In the genomic region with DNA sequence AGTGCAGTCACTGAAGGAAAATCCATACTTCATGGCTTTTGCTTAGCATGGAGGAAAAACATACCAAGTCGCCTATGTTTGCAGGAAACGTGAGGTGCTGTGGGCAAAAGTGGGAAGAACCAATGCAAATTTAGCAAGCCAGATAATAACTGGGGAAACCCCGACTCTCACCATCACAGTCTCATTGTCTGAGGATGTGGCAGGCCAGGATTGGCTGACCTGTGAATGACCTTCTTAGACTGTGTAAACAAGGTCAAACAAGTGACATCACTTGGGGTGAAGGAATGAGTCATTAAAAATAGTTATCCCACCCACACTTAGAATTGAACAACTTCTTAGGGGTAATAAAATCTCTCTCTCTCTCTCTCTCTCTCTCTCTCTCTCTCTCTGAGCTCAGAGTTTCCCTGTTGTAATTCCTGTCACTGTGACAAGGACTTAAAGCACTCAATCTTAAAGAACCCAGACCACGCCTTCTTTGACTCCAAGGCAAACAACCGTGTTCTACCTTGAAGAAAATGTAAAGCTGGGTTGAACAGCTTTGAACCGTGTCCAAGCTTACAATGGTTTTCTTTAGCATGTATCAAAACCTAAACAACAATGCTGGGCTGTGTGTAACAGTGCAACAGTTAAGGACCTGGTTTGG, we compare ENCODE assay signal across 9 mouse cellular contexts.
A peak's percentile ranks its signal among the peaks of the same experiment; 100 is the strongest.
DNase-seq lines count a peak whose midpoint lies in the region; ATAC-seq and TF ChIP-seq lines count a peak whose summit lies in the region.
"Had no signal": no experiment of that assay in that cellular context is flagged by ENCODE, and none has a peak within 500 bp of the region (broad histone marks: within the 10 kb centered on the region; RNA-seq: fewer than 3 reads in every experiment).

No protein-coding gene starts in this region.

- no peak overlapping the region for H3K4me3 ChIP-seq in spleen, adult 2 months (ENCODE audit: extremely low read depth, insufficient read depth, insufficient read length)
- H3K4me3 ChIP-seq in midbrain, embryonic 11.5 days (ENCODE audit: low read depth, low read length) = no peak overlapping the region

- ATAC-seq in midbrain, embryonic 11.5 days (ENCODE audit: low FRiP score) = no peak
- no peak for ATAC-seq in frontal cortex, adult (ENCODE audit: low TSS enrichment)

- peak; percentile 15 to 69 for DNase-seq in spleen, adult 2 months (ENCODE audit: low read depth in 1 of 2, low spot score in 2 of 2)
- DNase-seq in spleen, postnatal 14 days (ENCODE audit: low spot score in 2 of 2) = no peak
- DNase-seq in adrenal gland, postnatal 10 days = peak; percentile 59
- DNase-seq in large intestine, adult 2 months (ENCODE audit: low read depth, low spot score) = peak; percentile 68
- peak; percentile 19 for DNase-seq in yolk sac, embryonic 10.5 days (ENCODE audit: low spot score)
- DNase-seq in midbrain, embryonic 11.5 days (ENCODE audit: low spot score, missing footprints) = no peak
- DNase-seq: cerebellum, adult 11-12 months; right cerebral cortex, postnatal 25 days had no signal

- WGBS in spleen, adult 2 months = 37% methylated on average over 6 of the region's 6 CpGs
- WGBS in large intestine, adult 2 months = 14% methylated on average over 6 of the region's 6 CpGs
- 62% methylated on average over 6 of the region's 6 CpGs for WGBS in midbrain, embryonic 11.5 days

- H3K27ac ChIP-seq in spleen, adult 2 months (ENCODE audit: insufficient read depth, low read length) = no peak overlapping the region
- no peak overlapping the region for H3K27ac ChIP-seq in midbrain, embryonic 11.5 days (ENCODE audit: low read depth, low read length)

- no peak overlapping the region for H3K4me2 ChIP-seq in midbrain, embryonic 11.5 days

- no peak overlapping the region for H3K9ac ChIP-seq in midbrain, embryonic 11.5 days (ENCODE audit: low read length)

- H3K9me3 ChIP-seq in midbrain, embryonic 11.5 days (ENCODE audit: control insufficient read depth, low read length) = no peaks in the 10 kb centered on the region

- TF ChIP-seq POLR2A in spleen, adult 2 months (IDR thresholded peaks at IDR 0.05; ENCODE audit: low read depth, low read length) = no peak

- peaks cover 6% of the 10 kb centered on the region for H3K4me1 ChIP-seq in spleen, adult 2 months (ENCODE audit: control insufficient read depth, insufficient read depth, insufficient read length)
- H3K4me1 ChIP-seq in midbrain, embryonic 11.5 days (ENCODE audit: control insufficient read depth, insufficient read depth, low read length) = no peaks in the 10 kb centered on the region

- H3K27me3 ChIP-seq in spleen, adult 2 months (ENCODE audit: control insufficient read depth, insufficient read depth, low read length) = no peaks in the 10 kb centered on the region
- H3K27me3 ChIP-seq in midbrain, embryonic 11.5 days (ENCODE audit: control insufficient read depth, insufficient read depth, low read length) = no peaks in the 10 kb centered on the region

- no peaks in the 10 kb centered on the region for H3K36me3 ChIP-seq in spleen, adult 2 months (ENCODE audit: control insufficient read depth, insufficient read depth, low read length)
- H3K36me3 ChIP-seq in midbrain, embryonic 11.5 days (ENCODE audit: control insufficient read depth, insufficient read depth, low read length) = no peaks in the 10 kb centered on the region

- TF ChIP-seq CTCF in spleen, adult 2 months (IDR thresholded peaks at IDR 0.05; ENCODE audit: extremely low read depth, insufficient read depth, insufficient read length, insufficient replicate concordance) = no peak

Comparison
In these comparisons a context has a peak if more than half of its experiments do, and no peak if none do; other contexts are left out.
1. DNase-seq: peak in spleen, adult 2 months (2 of 2), adrenal gland, postnatal 10 days (single experiment), large intestine, adult 2 months (single experiment) and yolk sac, embryonic 10.5 days (single experiment); none in spleen, postnatal 14 days (0 of 2) and midbrain, embryonic 11.5 days (single experiment).